Mouse (Mus musculus): ENCODE measurements around the gene Rrbp1.

Rrbp1 gene

DNA sequence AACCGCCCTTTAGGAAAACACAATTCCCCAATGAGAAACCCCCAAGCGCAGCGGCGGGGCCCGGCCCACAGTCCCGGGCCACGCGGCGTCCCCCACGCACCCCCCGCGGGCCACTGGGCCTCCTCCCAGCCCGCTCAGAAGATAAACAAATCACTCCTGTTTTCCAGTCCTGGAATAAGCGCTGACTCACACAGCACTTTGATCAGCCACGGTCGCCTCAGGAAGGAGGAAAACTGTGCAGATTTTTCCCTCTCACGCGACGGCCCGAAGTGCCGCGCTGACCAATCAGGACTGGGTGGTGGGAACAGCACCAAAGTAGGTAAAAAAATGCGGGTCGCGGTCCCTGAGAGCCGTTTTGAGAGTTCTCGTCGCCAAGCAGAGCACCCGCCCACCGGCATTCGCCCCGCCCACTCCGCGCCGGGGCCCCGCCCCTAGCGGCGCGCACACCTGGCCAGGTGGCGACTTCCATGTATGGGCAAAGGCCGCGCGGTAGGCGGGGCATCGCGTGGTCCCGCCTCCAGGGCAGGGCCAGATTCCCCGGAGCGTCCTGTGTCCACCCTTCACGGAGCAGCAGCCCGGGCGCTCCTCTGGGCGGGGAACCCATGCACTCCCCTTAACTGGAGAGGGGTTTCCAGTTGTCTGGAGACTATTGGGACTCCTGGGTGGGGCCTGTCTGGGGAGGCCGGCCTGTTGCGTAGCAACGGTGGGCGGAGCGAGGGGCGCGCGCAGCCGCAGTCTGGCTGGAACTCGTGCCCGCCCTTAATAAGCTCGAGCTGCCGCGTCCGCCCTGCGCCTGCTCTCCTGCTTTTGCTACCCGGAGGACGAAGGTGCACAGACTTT lies 96.1 kb downstream of the Rrbp1 start, which contains the start of gene Dstn:
TSS of gene Dstn (plus strand) at position 561 of the 840 bp plus-strand sequence.
- peak; percentile 98 for DNase-seq (ENCODE audit: low spot score)

GRCm38 (mm10) chr2:143914221-143914620 lies 96.8 kb downstream of the Rrbp1 start:
- no peak for DNase-seq (ENCODE audit: low spot score)

- no peak for DNase-seq (ENCODE audit: low spot score)
Observed at GRCm38 (mm10) chr2:143912199-143912598, 98.9 kb downstream of the Rrbp1 start.

- no peak for DNase-seq (ENCODE audit: low spot score)
Observed at GRCm38 (mm10) chr2:143909230-143909629, 101.8 kb downstream of the Rrbp1 start.

DNA sequence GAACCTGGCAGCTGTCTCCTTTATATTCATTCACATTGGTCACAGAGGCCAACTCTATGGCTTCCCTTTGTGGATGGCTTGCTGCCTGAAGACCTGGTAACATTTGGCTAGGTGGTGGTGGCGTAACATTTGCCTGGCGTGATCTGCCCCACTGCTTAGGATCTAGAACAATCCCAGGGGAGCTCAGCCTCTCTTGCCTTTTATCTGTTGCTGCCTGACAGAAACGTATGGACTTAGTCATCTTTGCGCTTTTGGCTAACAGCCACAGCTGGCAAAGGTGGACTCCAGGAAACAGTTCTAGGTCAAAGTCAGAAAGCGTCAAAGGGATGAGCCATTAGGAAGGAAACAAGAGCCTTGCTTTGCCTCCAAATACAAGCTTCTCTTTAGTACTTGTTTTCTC lies 106.2 kb downstream of the Rrbp1 start:
- DNase-seq (ENCODE audit: low spot score) = no peak

GRCm38 (mm10) chr2:143903376-143904045 lies 107.6 kb downstream of the Rrbp1 start:
- no peak for DNase-seq (ENCODE audit: low spot score)

DNA sequence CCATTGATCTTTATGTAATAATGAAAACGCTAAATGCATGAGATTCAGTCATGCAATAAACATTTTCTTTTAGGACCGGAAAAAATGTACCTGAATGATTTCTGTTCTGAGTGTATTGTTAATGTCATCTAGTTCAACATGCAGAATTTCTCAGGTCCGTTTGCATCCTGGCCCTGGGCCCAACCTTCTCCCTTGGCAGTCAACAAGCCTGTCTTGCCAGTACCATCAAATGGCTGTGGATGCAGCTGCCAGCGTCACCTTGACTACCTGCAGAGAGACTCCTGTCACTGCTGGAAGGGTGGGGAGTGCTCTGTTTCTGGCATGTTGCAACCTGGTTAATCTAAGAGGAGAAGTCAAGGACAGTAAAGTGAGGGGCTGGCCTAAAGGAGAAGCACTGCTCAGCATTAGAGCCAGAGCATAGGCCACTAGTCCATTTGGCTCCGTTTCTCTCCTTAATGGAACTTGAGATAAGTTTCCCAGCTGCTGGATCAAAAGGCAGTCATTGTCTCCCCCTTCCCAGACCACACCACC lies 110.2 kb downstream of the Rrbp1 start:
- no peak for DNase-seq (ENCODE audit: low spot score)

DNA sequence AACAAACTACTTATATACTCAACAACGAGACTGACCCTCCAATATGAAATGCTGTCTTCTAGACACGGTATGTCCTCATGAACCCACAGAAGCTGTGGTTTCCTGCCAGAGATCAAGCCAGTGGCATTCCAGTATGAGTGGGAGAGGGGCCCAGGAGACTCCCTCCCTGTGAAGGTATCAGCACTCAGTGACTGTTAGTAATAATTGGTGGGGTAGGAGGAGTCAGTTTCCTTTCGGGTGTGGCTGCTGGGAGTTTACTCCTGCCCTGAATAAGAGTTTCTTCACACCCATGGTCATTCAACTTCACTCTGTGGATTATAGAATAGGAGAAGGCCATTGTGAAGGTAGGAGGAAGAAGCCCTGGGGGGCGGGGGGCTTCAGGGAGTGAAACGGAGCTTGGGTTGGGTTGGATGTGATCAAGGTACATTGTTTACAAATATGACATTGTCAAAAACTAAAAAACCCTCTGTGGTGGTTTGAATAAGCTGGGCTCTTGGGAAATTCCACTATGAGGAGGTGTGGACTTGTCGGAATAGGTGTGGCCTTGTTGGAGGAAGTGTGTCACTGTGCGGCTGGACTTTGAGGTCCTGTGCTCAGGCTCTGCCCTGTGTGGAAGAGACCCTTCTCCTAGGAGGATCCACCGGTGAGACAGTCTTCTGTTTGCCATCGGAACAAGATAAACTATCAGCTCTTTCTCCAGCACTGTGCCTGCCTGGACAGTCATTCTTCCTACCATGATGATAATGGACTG lies 111.4 kb downstream of the Rrbp1 start:
- DNase-seq (ENCODE audit: low spot score) = no peak
